Mouse (Mus musculus) spleen, postnatal 10 days (tissue): Measurements from ENCODE around the gene Eif3b.

ENCODE experiments used
- DNase-seq, 2 experiments: peaks; one replicate each; pipeline ENCODE4 v3.0.0; 2021 to 2022; ENCODE audit warnings: low spot score in 2 of 2

The Eif3b gene

GRCm38 (mm10) chr5:140472336-140472735 is 53.2 kb downstream of the Eif3b start:
- peak; percentile 26 to 62 for DNase-seq

- DNase-seq, result no peak
Measured at GRCm38 (mm10) chr5:140481458-140481857, 62.3 kb downstream of the Eif3b start.

- DNase-seq, result no peak
Measured at GRCm38 (mm10) chr5:140491142-140491541, 72.0 kb downstream of the Eif3b start.

GRCm38 (mm10) chr5:140492684-140493233 is 73.6 kb downstream of the Eif3b start:
- DNase-seq, result no peak
